Mouse (Mus musculus) heart, embryonic 11.5 days (tissue): ENCODE results near the gene Vmn1r72. TPM values are rescaled to one million over a fixed set of nuclear protein-coding genes. Genes with fewer than 3 reads are reported as not detected.
"Not testable (repeated sequence)": the region's sequence is repeated elsewhere in the genome, so short reads cannot be mapped to it uniquely, and the experiment has no call there.

Experiments used
- ATAC-seq: fragments of 200-750 bp; cut with Nextera tagmentation; replicated peaks from 2 replicates; pipeline ENCODE4 v1.8.0; 2017; ENCODE audit warnings: moderate library complexity; ENCODE audit not compliant: insufficient number of reproducible peaks, low FRiP score, low TSS enrichment
- H3K27ac ChIP-seq: fragments of 300-500 bp; sonication (generic); 2 replicates; pipeline ENCODE4 v1.5.1; 2014; ENCODE audit warnings: mild to moderate bottlenecking, low read depth, low read length
- H3K27me3 ChIP-seq: fragments of 300-500 bp; sonication (generic); 2 replicates; pipeline ENCODE4 v1.6.1; 2014; ENCODE audit warnings: mild to moderate bottlenecking, low read length, mixed read lengths; ENCODE audit not compliant: control insufficient read depth, insufficient read depth
- H3K36me3 ChIP-seq: fragments of 300-500 bp; sonication (generic); 2 replicates; pipeline ENCODE4 v1.6.1; 2014; ENCODE audit warnings: mild to moderate bottlenecking, low read length, moderate library complexity, mixed read lengths; ENCODE audit not compliant: control insufficient read depth, insufficient read depth
- H3K4me1 ChIP-seq: fragments of 300-500 bp; sonication (generic); 2 replicates; pipeline ENCODE4 v1.6.1; 2014; ENCODE audit warnings: low read length; ENCODE audit not compliant: control insufficient read depth, insufficient read depth
- H3K4me2 ChIP-seq: fragments of 300-500 bp; sonication (generic); 2 replicates; pipeline ENCODE4 v1.6.1; 2014; ENCODE audit warnings: mild to moderate bottlenecking, moderate library complexity
- H3K4me3 ChIP-seq: fragments of 300-500 bp; sonication (generic); 2 replicates; pipeline ENCODE4 v1.5.1; 2014; ENCODE audit warnings: low read depth, low read length
- H3K9ac ChIP-seq: fragments of 300-500 bp; sonication (generic); 2 replicates; pipeline ENCODE4 v1.6.1; 2014; ENCODE audit warnings: mild to moderate bottlenecking, low read depth, low read length, moderate library complexity
- H3K9me3 ChIP-seq: fragments of 300-500 bp; sonication (generic); replicated peaks from 2 replicates; pipeline ENCODE4 v1.6.1; 2016; ENCODE audit warnings: low read length; ENCODE audit not compliant: control insufficient read depth
- WGBS: fragments of 180-500 bp; shearing (Covaris S2); extraction: QIAGEN DNeasy Blood & Tissue Kit; methylation state at CpG from one replicate; pipeline ENCODE4 v1.1.7; 2014; ENCODE audit not compliant: insufficient replicate concordance; 5-methylcytosine and 5-hydroxymethylcytosine counted together
- polyA plus RNA-seq: library from polyadenylated mRNA; unstranded; fragments of >200 nt; fragmentation: Nextera tagmentation; extraction: Ambion mirVana; gene quantifications from 2 replicates; pipeline ENCODE4 v1.2.1, GENCODE M21; 2014

The Vmn1r72 gene
- not detected in 2 replicates for polyA plus RNA-seq

DNA sequence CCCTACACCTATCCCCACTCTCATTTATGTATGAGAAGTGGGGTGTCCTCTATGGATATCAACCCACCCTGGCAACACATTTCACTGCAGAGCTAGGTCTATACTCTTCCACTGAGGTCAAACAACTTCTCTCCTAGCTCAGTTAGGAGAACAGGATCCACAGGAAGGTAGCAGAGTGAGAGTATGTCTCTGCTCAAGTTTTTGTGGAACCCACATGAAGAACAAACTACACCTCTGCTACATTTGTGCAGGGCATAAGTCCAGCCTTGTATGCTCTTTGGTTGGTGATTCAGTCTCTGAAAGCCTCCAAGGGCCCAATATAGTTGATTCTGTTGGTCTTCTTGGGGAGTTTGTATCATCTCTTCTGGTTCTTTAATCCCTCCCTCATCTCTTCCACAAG is at the start of gene Vmn1r72:
Gene Vmn1r72 (minus strand): TSS at position 101 of the 400 bp plus-strand sequence.
- H3K4me3 ChIP-seq, H3K36me3 ChIP-seq, H3K9ac ChIP-seq, H3K9me3 ChIP-seq, H3K27me3 ChIP-seq, H3K4me1 ChIP-seq, H3K4me2 ChIP-seq, H3K27ac ChIP-seq, ATAC-seq: not testable (repeated sequence)

DNA sequence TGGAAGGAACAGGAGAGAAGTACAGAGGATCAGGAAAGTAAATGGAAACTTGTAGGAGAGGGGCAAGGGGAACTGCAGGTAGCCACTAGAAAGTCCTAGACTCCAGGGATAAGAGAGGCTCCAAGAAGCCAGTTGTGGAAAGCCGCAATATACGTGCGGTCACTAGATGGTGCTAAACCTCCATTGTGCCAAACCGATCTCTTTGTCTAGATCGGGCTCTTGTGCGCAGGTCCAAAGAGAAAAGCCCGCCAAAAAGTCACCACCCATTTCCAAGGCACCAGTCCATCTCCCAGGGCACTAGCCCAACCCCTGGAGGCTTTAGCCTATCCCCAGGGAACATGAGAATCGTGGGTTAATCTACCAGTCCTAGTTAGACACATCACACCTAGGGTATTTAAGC is 62.9 kb downstream of the Vmn1r72 start:
- not testable (repeated sequence) for H3K4me1 ChIP-seq, H3K4me2 ChIP-seq, H3K9ac ChIP-seq, H3K27ac ChIP-seq, H3K4me3 ChIP-seq, H3K27me3 ChIP-seq, ATAC-seq, H3K36me3 ChIP-seq, H3K9me3 ChIP-seq
- 11% methylated on average over 8 of the region's 8 CpGs for WGBS

Other genes starting within 250 kb of the Vmn1r72 start
- not detected in 2 replicates for gene Zscan4-ps2, start 165.8 kb downstream of the Vmn1r72 start, polyA plus RNA-seq
- not detected in 2 replicates for gene Zscan4-ps3, start 70.8 kb downstream of the Vmn1r72 start, polyA plus RNA-seq
- not detected in 2 replicates for gene Vmn1r73, start 50.1 kb upstream of the Vmn1r72 start, polyA plus RNA-seq
- not detected in 2 replicates for gene Vmn1r74, start 153.8 kb upstream of the Vmn1r72 start, polyA plus RNA-seq
- not detected in 2 replicates for gene Vmn1r75, start 194.5 kb upstream of the Vmn1r72 start, polyA plus RNA-seq